In genomic region chr13:50510470-50511343, GRCm38 (mm10) we compare ENCODE assay signal across 15 mouse cellular contexts. TPM values are rescaled to one million over a fixed set of nuclear protein-coding genes. Genes with fewer than 3 reads are reported as not detected.
"Had no signal": no experiment of that assay in that cellular context is flagged by ENCODE, and none has a peak within 500 bp of the region (broad histone marks: within the 10 kb centered on the region; RNA-seq: fewer than 3 reads in every experiment).

No protein-coding gene starts in this region.

RNA-seq across cellular contexts. Expression of gene Nutm2, which starts 43.6 kb away (rescaled TPM):
- polyA plus RNA-seq: lung, adult 2 months; lung, embryonic 15.5 days; lung, postnatal 0 days; macrophage; midbrain, embryonic 11.5 days; midbrain, embryonic 13.5 days; midbrain, embryonic 15.5 days; midbrain, postnatal 0 days; neural tube, embryonic 12.5 days; neural tube, embryonic 14.5 days; spleen, adult 2 months; stomach, embryonic 15.5 days; stomach, postnatal 0 days; thymus, adult 2 months; urinary bladder, adult 2 months had no signal
